15 mouse cellular contexts compared by ENCODE assay signal in genomic region chr3:55521776-55522175, GRCm38 (mm10). TPM values are rescaled to one million over a fixed set of nuclear protein-coding genes. Genes with fewer than 3 reads are reported as not detected.
DNase-seq lines count a peak whose midpoint lies in the region; ATAC-seq and TF ChIP-seq lines count a peak whose summit lies in the region.
"Had no signal": no experiment of that assay in that cellular context is flagged by ENCODE, and none has a peak within 500 bp of the region (broad histone marks: within the 10 kb centered on the region; RNA-seq: fewer than 3 reads in every experiment).

No protein-coding gene starts in this region.

- H3K4me3 ChIP-seq in hindbrain, embryonic 13.5 days, result no peak overlapping the region
- H3K4me3 ChIP-seq in hindbrain, embryonic 10.5 days, result no peak overlapping the region
- H3K4me3 ChIP-seq in limb, embryonic 11.5 days (ENCODE audit: low read depth, low read length), result no peak overlapping the region
- H3K4me3 ChIP-seq in thymus, adult 2 months (ENCODE audit: control insufficient read depth, insufficient read depth, low read length), result no peak overlapping the region
- H3K4me3 ChIP-seq: embryonic facial prominence, embryonic 15.5 days; myocyte had no signal

- no peak overlapping the region for H3K4me2 ChIP-seq in hindbrain, embryonic 13.5 days
- no peak overlapping the region for H3K4me2 ChIP-seq in limb, embryonic 11.5 days (ENCODE audit: low read depth, severe bottlenecking)
- H3K4me2 ChIP-seq: embryonic facial prominence, embryonic 15.5 days; liver, embryonic 11.5 days had no signal

- peaks cover 10% of the 10 kb centered on the region for H3K36me3 ChIP-seq in hindbrain, embryonic 13.5 days
- no peaks in the 10 kb centered on the region for H3K36me3 ChIP-seq in hindbrain, embryonic 10.5 days
- no peaks in the 10 kb centered on the region for H3K36me3 ChIP-seq in limb, embryonic 11.5 days (ENCODE audit: control insufficient read depth, insufficient read depth, low read length)
- H3K36me3 ChIP-seq in thymus, adult 2 months (ENCODE audit: control insufficient read depth, insufficient read depth, low read length), result no peaks in the 10 kb centered on the region
- H3K36me3 ChIP-seq: embryonic facial prominence, embryonic 15.5 days had no signal

- no peak for TF ChIP-seq CTCF in thymus, adult 2 months (IDR thresholded peaks at IDR 0.05; ENCODE audit: borderline replicate concordance, control insufficient read depth, extremely low read depth, insufficient read depth, low read length, poor library complexity)

- H3K27ac ChIP-seq in hindbrain, embryonic 13.5 days, result peak overlapping the region; percentile 94
- H3K27ac ChIP-seq in hindbrain, embryonic 10.5 days, result no peak overlapping the region
- H3K27ac ChIP-seq in limb, embryonic 11.5 days (replicated peaks; ENCODE audit: low read depth, low read length), result peak overlapping the region; percentile 49; the same call in 1 of the 2 replicates
- no peak overlapping the region for H3K27ac ChIP-seq in thymus, adult 2 months (ENCODE audit: control insufficient read depth, insufficient read depth, low read length)
- H3K27ac ChIP-seq: embryonic facial prominence, embryonic 15.5 days had no signal

- TF ChIP-seq POLR2A in thymus, adult 2 months (IDR thresholded peaks at IDR 0.05; ENCODE audit: control insufficient read depth, extremely low read depth, insufficient read depth, low read length, poor library complexity), result no peak

- no peak overlapping the region for H3K9ac ChIP-seq in hindbrain, embryonic 13.5 days
- H3K9ac ChIP-seq in limb, embryonic 11.5 days (ENCODE audit: low read length), result no peak overlapping the region
- H3K9ac ChIP-seq: embryonic facial prominence, embryonic 15.5 days had no signal

- H3K9me3 ChIP-seq in hindbrain, embryonic 13.5 days, result no peaks in the 10 kb centered on the region
- H3K9me3 ChIP-seq in hindbrain, embryonic 10.5 days, result no peaks in the 10 kb centered on the region
- no peaks in the 10 kb centered on the region for H3K9me3 ChIP-seq in limb, embryonic 11.5 days (ENCODE audit: control insufficient read depth, low read length)
- H3K9me3 ChIP-seq: embryonic facial prominence, embryonic 15.5 days had no signal

- WGBS in hindbrain, embryonic 13.5 days, result 49% methylated on average over 8 of the region's 8 CpGs
- 88% methylated on average over 8 of the region's 8 CpGs for WGBS in hindbrain, embryonic 10.5 days
- 75% methylated on average over 8 of the region's 8 CpGs for WGBS in limb, embryonic 11.5 days
- WGBS in thymus, adult 2 months, result 90% methylated on average over 8 of the region's 8 CpGs

- no peaks in the 10 kb centered on the region for H3K27me3 ChIP-seq in hindbrain, embryonic 13.5 days
- H3K27me3 ChIP-seq in hindbrain, embryonic 10.5 days (ENCODE audit: insufficient read depth, poor library complexity, severe bottlenecking), result no peaks in the 10 kb centered on the region
- no peaks in the 10 kb centered on the region for H3K27me3 ChIP-seq in limb, embryonic 11.5 days (ENCODE audit: control insufficient read depth, insufficient read depth, low read length)
- H3K27me3 ChIP-seq in thymus, adult 2 months (ENCODE audit: control insufficient read depth, insufficient read depth, low read length), result no peaks in the 10 kb centered on the region
- H3K27me3 ChIP-seq: embryonic facial prominence, embryonic 15.5 days had no signal

- no peak for ATAC-seq in hindbrain, embryonic 13.5 days (ENCODE audit: low FRiP score)
- ATAC-seq in limb, embryonic 11.5 days (ENCODE audit: insufficient number of reproducible peaks, low FRiP score, low TSS enrichment, low read depth), result no peak
- ATAC-seq in granulocyte monocyte progenitor cell, adult 5-6 weeks (replicated peaks; ENCODE audit: poor library complexity, severe bottlenecking), result no peak
- ATAC-seq: intestine, embryonic 16.5 days had no signal

- peaks cover 65% of the 10 kb centered on the region for H3K4me1 ChIP-seq in hindbrain, embryonic 13.5 days (replicated peaks)
- H3K4me1 ChIP-seq in hindbrain, embryonic 10.5 days (replicated peaks), result peaks cover 57% of the 10 kb centered on the region
- H3K4me1 ChIP-seq in limb, embryonic 11.5 days (ENCODE audit: control insufficient read depth, insufficient read depth, low read length), result peaks cover 50% of the 10 kb centered on the region
- H3K4me1 ChIP-seq in thymus, adult 2 months (replicated peaks; ENCODE audit: control insufficient read depth, insufficient read depth, low read length), result 0 out of 2 replicates have a peak, but pooled peaks cover 2% of the 10 kb centered on the region

- DNase-seq in hindbrain, embryonic 10.5 days (ENCODE audit: low spot score), result no peak
- DNase-seq in brain, adult 2 months (ENCODE audit: low read depth, low spot score), result peak; percentile 78
- DNase-seq in cerebellum, postnatal 14 days, result peak; percentile 64 to 71
- peak; percentile 39 for DNase-seq in limb, embryonic 11.5 days (ENCODE audit: low spot score)
- DNase-seq in thymus, adult 2 months, result no peak
- DNase-seq: right cerebral cortex, postnatal 14 days had no signal

RNA-seq across cellular contexts. Expression of gene Gm21954, which starts 49.8 kb away (rescaled TPM):
- polyA plus RNA-seq in hindbrain, embryonic 13.5 days (2015; fragmentation: Nextera tagmentation; extraction: Ambion mirVana), result not detected in 2 replicates
- polyA plus RNA-seq in hindbrain, embryonic 10.5 days (2016; fragmentation: Nextera tagmentation; extraction: Ambion mirVana), result not detected in 2 replicates
- not detected in 2 replicates for polyA plus RNA-seq in limb, embryonic 11.5 days (2014; fragmentation: Nextera tagmentation; extraction: Ambion mirVana)
- not detected in 2 replicates for total RNA-seq in granulocyte monocyte progenitor cell, adult 5-6 weeks (2014; fragmentation: Nextera tagmentation)
- total RNA-seq in granulocyte monocyte progenitor cell, adult 5-6 weeks (2017), result not detected in 2 replicates
- not detected in 2 replicates for polyA plus RNA-seq in thymus, adult 2 months (2012; rRNA removed)
- total RNA-seq: layer of hippocampus, adult 18-20 months had no signal
- polyA plus RNA-seq: embryonic facial prominence, embryonic 15.5 days; heart, embryonic 14.5 days; intestine, embryonic 16.5 days; liver, embryonic 11.5 days; myocyte; stomach, embryonic 16.5 days had no signal

Comparison
In these comparisons a context has a peak if more than half of its experiments do, and no peak if none do; other contexts are left out.
1. H3K27ac ChIP-seq: peak in hindbrain, embryonic 13.5 days (single experiment) and limb, embryonic 11.5 days (single experiment); none in hindbrain, embryonic 10.5 days (single experiment) and thymus, adult 2 months (single experiment).
2. DNase-seq: peak in brain, adult 2 months (single experiment), cerebellum, postnatal 14 days (2 of 2) and limb, embryonic 11.5 days (single experiment); none in hindbrain, embryonic 10.5 days (single experiment) and thymus, adult 2 months (single experiment).